Mouse (Mus musculus): ENCODE results near the gene Ak3. TPM values are rescaled to one million over a fixed set of nuclear protein-coding genes. Genes with fewer than 3 reads are reported as not detected.

Ak3 gene
- polyA plus RNA-seq, 1 experiment from 2014 or later, result 65.4 TPM

DNA sequence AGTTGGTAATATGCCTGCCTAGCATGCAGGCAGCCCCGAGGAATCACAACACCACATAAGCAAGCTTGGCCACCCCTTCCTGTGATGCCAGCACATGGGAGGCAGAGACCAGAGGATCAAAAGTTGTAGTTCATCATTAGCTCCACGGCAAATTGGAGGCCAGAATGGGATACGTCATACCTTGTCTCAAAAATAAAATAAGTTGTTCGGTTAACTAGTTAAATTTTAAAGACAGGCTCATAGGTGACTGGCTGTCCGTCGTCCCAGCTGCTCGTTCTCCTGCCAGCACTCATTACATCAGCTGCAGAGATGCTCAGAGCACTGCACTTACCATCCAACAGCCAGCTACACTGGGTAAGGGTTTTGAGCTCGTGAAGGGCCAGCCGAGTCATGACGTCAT lies 10.2 kb downstream of the Ak3 start:
- H3K4me1 ChIP-seq (replicated peaks), result peaks cover 4% of the 10 kb centered on the region; the same call in 1 of the 2 replicates
- no peak overlapping the region for H3K27ac ChIP-seq
- H3K27me3 ChIP-seq (ENCODE audit: insufficient read depth, poor library complexity, severe bottlenecking), result no peaks in the 10 kb centered on the region
- no peak for DNase-seq (ENCODE audit: low spot score)
- WGBS, result 93% methylated on average over 10 of the region's 10 CpGs
- peaks cover 4% of the 10 kb centered on the region; the same call in 1 of the 2 replicates for H3K9me3 ChIP-seq
- peaks cover 58% of the 10 kb centered on the region for H3K36me3 ChIP-seq
- H3K4me3 ChIP-seq, result no peak overlapping the region

DNA sequence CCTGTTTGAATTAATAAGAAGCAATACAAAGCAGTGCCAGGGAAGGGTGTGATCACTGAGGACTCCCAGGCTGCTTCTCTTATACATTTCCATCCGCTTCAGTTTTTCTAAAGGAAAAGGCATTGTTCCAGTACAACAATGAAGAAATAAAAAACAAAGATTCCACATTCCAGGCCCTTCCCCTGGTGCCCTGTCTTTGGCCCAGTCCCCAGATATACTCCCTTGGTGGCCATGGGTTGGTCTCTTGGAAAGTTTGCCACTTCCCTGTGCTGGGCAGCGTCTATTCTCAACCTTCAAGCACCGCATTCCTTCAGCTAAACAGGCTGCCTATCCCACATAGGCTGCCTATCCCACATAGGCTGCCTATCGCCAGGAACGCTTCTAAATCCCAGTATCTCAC lies 10.7 kb downstream of the Ak3 start:
- no peak for DNase-seq (ENCODE audit: low spot score)
- Histone ChIP-seq H3K4me1 (replicated peaks) (0 out of 2 replicates have a peak, but pooled peaks cover under 1% of the 10 kb centered on the region), H3K36me3 (peaks cover 63% of the 10 kb centered on the region), H3K27ac (no peak overlapping the region), H3K9me3 (peaks cover 4% of the 10 kb centered on the region; the same call in 1 of the 2 replicates), H3K4me3 (no peak overlapping the region), H3K27me3 (ENCODE audit: insufficient read depth, poor library complexity, severe bottlenecking) (no peaks in the 10 kb centered on the region)
- 91% methylated on average over 5 of the region's 5 CpGs for WGBS

DNA sequence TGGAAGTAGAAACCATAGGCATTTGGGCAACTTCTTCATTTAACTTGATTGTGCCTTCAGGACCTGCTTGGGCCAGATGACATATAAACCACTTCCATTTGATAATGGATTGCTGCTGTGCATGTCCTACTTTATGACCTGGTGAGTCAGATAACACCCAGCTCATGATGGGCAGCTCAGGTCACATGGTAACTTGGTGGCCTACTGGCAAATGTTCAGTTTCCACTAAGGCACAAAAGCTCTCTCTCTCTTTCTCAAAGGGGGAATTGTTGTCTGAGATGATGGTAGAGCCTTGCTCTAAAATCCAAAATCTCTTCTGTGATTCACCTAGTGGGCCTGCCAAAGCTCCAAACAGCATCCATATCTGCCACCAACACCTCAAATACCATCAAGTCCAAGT lies 15.1 kb downstream of the Ak3 start:
- H3K36me3 ChIP-seq, result peaks cover 62% of the 10 kb centered on the region

DNA sequence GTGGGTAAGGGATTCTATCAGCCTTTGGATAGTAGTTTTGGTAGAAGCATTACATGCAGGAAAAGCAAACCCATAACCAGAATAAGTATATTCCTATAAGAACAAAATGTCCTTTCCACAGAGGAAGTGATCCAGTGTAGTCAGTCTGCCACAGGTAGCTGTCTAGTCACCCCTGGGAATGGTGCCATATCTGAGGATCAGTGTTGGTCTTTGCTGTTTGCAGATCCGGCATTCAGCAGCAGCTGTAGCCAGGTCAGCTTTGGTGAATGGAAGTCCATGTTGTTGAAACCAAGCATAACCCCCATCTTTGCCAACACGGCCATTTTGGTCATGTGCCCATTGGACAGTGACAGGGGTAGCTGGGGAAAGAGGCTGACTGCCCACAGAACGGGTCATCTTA lies 16.0 kb downstream of the Ak3 start:
- WGBS, result 95% methylated on average over 3 of the region's 3 CpGs
- Histone ChIP-seq H3K27me3 (ENCODE audit: insufficient read depth, poor library complexity, severe bottlenecking) (no peaks in the 10 kb centered on the region), H3K36me3 (peaks cover 58% of the 10 kb centered on the region), H3K4me3 (no peak overlapping the region), H3K27ac (no peak overlapping the region), H3K4me1 (replicated peaks) (no peaks in the 10 kb centered on the region), H3K9me3 (no peaks in the 10 kb centered on the region)
- DNase-seq (ENCODE audit: low spot score), result no peak

More for the DNA sequence above, 15.1 kb downstream of the Ak3 start:
- Histone ChIP-seq H3K27ac (no peak overlapping the region), H3K27me3 (ENCODE audit: insufficient read depth, poor library complexity, severe bottlenecking) (no peaks in the 10 kb centered on the region), H3K9me3 (no peaks in the 10 kb centered on the region), H3K4me1 (replicated peaks) (no peaks in the 10 kb centered on the region), H3K4me3 (no peak overlapping the region)
- DNase-seq (ENCODE audit: low spot score), result no peak

DNA sequence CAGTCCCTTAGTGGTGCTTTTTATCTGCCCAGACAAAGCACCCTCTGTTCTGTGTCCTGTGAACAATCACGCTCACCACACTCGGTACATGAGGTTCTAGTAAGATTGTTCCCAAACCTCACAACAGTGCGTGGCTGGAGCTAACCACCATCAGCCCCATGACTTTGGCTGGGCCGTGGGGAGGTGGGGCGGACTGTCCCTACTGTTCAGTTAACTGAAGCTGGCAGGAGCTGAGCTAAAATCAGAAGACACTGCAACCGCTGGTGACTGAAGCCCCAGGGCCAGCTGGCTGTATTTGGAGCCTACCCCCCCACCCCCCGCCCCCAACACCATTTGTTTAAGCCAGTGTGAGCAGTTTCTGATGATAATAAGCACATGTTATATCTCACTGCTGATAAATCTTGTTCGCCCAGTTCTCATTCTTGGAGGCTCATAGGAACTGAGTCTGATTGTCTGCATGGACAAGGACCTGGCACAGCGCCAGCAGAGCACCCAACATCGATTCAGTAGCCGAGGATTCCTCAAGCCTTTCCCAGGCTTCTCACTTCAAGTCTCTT lies 23.3 kb downstream of the Ak3 start:
- no peaks in the 10 kb centered on the region for H3K4me1 ChIP-seq (replicated peaks)
- WGBS, result 88% methylated on average over 11 of the region's 11 CpGs
- no peaks in the 10 kb centered on the region for H3K27me3 ChIP-seq (ENCODE audit: insufficient read depth, poor library complexity, severe bottlenecking)
- H3K36me3 ChIP-seq, result peaks cover 76% of the 10 kb centered on the region
- DNase-seq (ENCODE audit: low spot score), result no peak
- H3K27ac ChIP-seq, result no peak overlapping the region
- no peak overlapping the region for H3K4me3 ChIP-seq
- no peaks in the 10 kb centered on the region for H3K9me3 ChIP-seq

DNA sequence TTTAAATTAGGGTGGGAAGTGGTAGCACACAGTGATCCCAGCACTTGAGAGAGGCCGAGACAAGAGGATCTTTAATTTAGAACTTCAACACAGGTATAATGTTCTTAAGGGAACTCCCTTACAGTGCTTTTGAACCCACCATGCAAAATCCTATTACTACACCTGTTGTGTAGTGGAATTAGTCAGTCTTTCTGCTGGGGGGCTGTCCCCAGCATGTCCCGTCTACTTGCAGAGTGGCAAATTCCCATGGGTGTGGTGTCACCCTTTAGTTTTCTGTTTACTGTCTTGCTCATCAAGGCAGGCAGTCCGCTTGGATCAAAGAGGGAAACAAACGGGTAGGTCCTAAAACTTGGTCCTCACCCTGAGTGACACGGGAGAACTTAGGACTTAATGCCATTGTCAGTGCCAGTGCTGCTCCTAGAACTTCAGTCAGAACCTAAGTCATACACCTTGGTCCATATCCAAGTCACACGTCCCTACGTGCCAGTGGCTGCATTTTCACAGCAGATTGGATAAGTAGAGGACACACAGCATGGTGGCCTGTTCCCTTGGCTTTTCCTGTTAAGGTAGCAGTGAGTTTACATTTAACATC lies 25.9 kb downstream of the Ak3 start:
- no peak overlapping the region for H3K27ac ChIP-seq
- H3K4me3 ChIP-seq, result no peak overlapping the region
- H3K36me3 ChIP-seq, result peaks cover 99% of the 10 kb centered on the region
- no peaks in the 10 kb centered on the region for H3K4me1 ChIP-seq (replicated peaks)
- H3K27me3 ChIP-seq (ENCODE audit: insufficient read depth, poor library complexity, severe bottlenecking), result no peaks in the 10 kb centered on the region
- H3K9me3 ChIP-seq, result no peaks in the 10 kb centered on the region
- 93% methylated on average over 7 of the region's 7 CpGs for WGBS
- DNase-seq (ENCODE audit: low spot score), result no peak

DNA sequence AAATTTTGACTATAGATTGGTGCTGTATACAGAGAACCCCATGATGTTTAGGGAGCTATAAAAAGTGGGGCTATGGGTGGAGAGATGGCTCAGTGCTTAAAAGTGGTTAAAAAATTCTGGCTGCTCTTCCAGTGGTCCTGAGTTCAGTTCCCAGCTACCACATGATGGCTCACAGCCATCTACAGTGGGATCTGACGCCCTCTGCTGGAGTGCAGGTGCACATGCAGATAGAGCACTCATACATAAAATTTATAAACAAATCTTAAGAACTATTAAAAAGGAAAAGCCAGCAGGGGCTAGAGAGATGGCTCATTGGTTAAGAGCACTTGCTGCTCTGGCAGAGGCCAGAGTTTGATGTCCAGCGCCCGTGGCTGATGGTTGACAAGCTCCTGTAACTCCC lies 28.1 kb downstream of the Ak3 start:
- H3K9me3 ChIP-seq, result no peaks in the 10 kb centered on the region
- H3K4me3 ChIP-seq, result no peak overlapping the region
- 94% methylated on average over 3 of the region's 3 CpGs for WGBS
- H3K36me3 ChIP-seq, result peaks cover 96% of the 10 kb centered on the region
- H3K27me3 ChIP-seq (ENCODE audit: insufficient read depth, poor library complexity, severe bottlenecking), result no peaks in the 10 kb centered on the region
- no peak for DNase-seq (ENCODE audit: low spot score)
- no peak overlapping the region for H3K27ac ChIP-seq
- no peaks in the 10 kb centered on the region for H3K4me1 ChIP-seq (replicated peaks)

DNA sequence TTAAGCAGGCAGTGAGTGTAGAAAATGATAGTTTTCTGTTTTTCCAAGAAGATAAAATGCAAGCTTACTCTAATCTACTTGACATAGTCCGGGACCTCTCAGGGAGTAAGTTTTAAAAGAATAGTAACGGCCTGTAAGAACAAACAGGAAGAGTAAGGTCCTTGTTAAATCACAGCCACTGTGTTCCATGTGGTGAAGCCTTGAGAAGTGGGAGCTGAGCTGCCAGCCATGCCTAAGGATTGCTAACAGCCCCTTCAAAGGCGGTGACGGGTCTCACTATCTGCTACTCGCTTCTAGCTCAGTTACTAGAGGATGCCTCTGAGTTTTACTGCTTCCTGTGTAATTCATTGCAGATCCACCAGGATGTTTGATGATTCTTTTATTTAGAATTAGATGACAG lies 31.0 kb downstream of the Ak3 start:
- no peaks in the 10 kb centered on the region for H3K4me1 ChIP-seq (replicated peaks)
- H3K27me3 ChIP-seq (ENCODE audit: insufficient read depth, poor library complexity, severe bottlenecking), result no peaks in the 10 kb centered on the region
- H3K36me3 ChIP-seq, result peaks cover 98% of the 10 kb centered on the region
- H3K27ac ChIP-seq, result no peak overlapping the region
- 89% methylated on average over 5 of the region's 5 CpGs for WGBS
- H3K9me3 ChIP-seq, result no peaks in the 10 kb centered on the region
- no peak for DNase-seq (ENCODE audit: low spot score)
- H3K4me3 ChIP-seq, result no peak overlapping the region

DNA sequence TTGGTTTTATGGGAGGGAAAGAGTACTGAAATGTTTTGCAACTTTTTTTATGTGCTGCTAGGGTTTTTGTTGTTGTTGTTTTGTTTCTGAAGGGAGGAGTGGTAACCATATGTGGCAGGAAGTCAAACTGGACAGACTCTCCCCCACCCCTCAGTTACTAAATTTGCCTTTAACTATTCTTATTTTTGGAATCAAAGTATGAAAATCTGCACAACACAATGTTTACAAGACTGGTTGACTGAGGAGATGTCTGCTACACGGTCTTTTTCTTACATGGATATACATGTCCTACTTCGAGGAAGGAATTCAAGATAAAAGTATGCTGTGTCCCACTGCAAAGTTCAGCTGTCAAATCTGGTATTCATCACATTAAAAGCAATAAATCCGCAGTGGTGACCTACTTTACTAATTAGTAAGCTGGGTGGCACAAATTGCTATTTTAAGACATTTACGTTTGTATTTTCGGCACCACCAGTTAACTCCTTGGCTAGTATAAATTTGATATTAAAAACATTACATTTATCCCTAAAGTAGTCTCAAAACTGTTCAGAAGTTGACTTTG lies 31.5 kb downstream of the Ak3 start:
- WGBS, result 93% methylated on average over 5 of the region's 5 CpGs
- DNase-seq (ENCODE audit: low spot score), result no peak

DNA sequence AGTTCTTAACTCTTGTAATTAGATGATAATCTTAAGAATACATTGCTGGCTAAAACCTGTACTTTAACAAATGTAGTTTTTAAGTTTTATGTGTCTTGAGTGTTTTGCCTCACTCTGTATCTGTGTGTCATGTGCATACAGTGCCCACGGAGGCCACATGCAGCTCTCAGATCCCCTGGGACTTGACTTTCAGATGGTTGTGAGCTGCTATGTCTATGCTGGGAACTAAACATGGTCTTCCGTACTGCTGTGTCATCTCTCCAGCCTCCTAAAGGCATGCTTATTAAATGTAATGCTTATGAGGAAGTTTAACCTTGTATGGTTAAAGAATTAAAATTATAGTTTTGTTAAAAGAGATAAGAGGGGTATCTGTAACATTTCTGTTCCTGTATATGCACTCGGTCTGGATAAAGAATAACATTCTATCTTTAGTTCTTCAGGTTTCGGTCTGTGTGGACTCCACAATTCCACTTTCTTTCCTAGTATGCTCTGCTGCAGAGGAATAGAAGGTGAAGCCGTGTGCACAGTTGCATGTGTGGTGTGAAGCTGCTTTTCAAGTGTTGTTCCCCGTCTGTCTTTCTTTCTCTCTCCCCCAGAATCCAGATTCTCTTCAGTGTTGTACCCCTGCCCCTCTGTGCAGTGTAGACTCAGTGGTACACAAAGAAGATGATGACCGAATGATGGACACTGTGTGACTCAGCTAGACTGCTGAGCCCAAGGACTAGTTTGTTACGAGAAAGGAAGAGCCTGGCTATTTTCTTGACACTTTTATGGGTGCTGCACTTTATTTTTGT lies 32.2 kb downstream of the Ak3 start:
- DNase-seq (ENCODE audit: low spot score), result no peak
- no peaks in the 10 kb centered on the region for H3K4me1 ChIP-seq (replicated peaks)
- peaks cover 98% of the 10 kb centered on the region for H3K36me3 ChIP-seq
- no peak overlapping the region for H3K27ac ChIP-seq
- no peaks in the 10 kb centered on the region for H3K27me3 ChIP-seq (ENCODE audit: insufficient read depth, poor library complexity, severe bottlenecking)
- H3K9me3 ChIP-seq, result no peaks in the 10 kb centered on the region
- no peak overlapping the region for H3K4me3 ChIP-seq
- 88% methylated on average over 8 of the region's 8 CpGs for WGBS

More for the DNA sequence above, 31.5 kb downstream of the Ak3 start:
- H3K27ac ChIP-seq, result no peak overlapping the region
- no peaks in the 10 kb centered on the region for H3K4me1 ChIP-seq (replicated peaks)
- H3K9me3 ChIP-seq, result no peaks in the 10 kb centered on the region
- H3K4me3 ChIP-seq, result no peak overlapping the region
- peaks cover 98% of the 10 kb centered on the region for H3K36me3 ChIP-seq
- H3K27me3 ChIP-seq (ENCODE audit: insufficient read depth, poor library complexity, severe bottlenecking), result no peaks in the 10 kb centered on the region

DNA sequence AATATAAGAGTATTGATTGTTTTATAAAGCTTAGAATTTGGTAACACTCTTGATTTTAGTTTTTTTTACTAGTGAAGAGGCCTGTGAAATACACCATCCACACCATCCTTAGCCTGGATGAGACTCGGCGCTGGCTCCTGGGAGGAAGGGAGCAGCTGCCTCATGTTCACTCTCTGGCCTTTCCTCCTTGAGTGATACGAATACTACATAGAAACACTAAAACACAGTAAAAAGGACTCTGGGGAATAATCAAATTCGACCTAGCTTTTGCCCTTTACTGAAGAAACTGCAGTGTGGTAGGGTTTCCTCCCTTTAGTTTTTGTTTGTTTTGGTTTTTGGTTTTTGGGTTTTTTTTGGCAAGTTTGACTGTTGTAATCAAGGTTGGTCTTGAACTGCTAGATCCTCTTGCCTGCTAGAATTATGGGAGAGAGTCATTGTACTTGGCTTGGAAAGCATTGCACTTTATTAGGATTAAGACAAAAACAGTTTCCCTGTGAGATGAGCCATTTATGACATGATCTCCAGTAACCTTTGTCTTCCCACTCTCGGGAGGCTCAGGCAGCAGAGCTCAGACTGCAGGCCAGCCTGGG lies 33.2 kb downstream of the Ak3 start:
- peaks cover 93% of the 10 kb centered on the region for H3K36me3 ChIP-seq
- no peaks in the 10 kb centered on the region for H3K27me3 ChIP-seq (ENCODE audit: insufficient read depth, poor library complexity, severe bottlenecking)
- H3K4me3 ChIP-seq, result no peak overlapping the region
- no peaks in the 10 kb centered on the region for H3K4me1 ChIP-seq (replicated peaks)
- no peaks in the 10 kb centered on the region for H3K9me3 ChIP-seq
- WGBS, result 83% methylated on average over 5 of the region's 5 CpGs
- DNase-seq (ENCODE audit: low spot score), result no peak
- no peak overlapping the region for H3K27ac ChIP-seq

DNA sequence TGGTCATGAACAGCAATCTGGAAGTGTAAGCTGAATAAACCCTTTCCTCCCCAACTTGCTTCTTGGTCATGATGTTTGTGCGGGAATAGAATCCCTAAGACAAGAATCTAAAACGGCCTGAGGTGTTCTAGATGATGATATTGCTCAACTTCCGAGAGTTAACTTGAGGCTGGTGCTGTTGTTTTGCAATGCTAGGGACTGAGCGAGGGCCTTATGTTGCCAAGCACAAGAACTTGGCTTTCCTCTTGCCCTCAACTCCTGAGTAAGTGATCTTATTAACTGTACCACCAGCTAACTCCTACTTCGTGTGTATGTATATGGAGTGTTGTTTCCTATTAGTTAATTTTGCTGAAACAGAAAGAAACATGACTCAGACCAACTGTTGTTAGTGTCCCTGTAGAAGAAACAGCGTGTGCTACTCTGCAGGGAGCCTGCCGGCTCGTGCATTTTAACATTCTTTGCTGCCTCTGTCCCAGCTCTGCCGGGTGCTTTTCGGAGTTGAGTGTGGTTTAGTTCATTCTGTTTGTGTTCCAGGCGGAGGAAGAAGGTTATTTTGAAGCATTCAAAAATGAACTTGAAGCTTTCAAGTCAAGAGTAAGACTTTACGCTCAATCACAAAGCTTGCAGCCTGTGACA lies 36.3 kb downstream of the Ak3 start:
- no peaks in the 10 kb centered on the region for H3K4me1 ChIP-seq (replicated peaks)
- H3K27ac ChIP-seq, result no peak overlapping the region
- H3K27me3 ChIP-seq (ENCODE audit: insufficient read depth, poor library complexity, severe bottlenecking), result no peaks in the 10 kb centered on the region
- no peak overlapping the region for H3K4me3 ChIP-seq
- H3K36me3 ChIP-seq, result peaks cover 93% of the 10 kb centered on the region
- no peak for DNase-seq (ENCODE audit: low spot score)
- 87% methylated on average over 12 of the region's 12 CpGs for WGBS
- H3K9me3 ChIP-seq, result no peaks in the 10 kb centered on the region
